Mouse (Mus musculus): ENCODE measurements around the gene Sdk1. TPM values are rescaled to one million over a fixed set of nuclear protein-coding genes. Genes with fewer than 3 reads are reported as not detected.

The Sdk1 gene
- total and polyA plus RNA-seq, 3 experiments = 0.04 to 0.87 TPM; not detected in 1

- dilution Hi-C loops (cut with MboI; ENCODE audit: extremely low pct_ligation_motif_present, extremely low pct_unique_long_range_greater_than_20kb, low sequenced_read_pairs) (no loop called here), in situ Hi-C loops (cut with MboI; ENCODE audit: low pct_ligation_motif_present, low pct_unique_long_range_greater_than_20kb, low sequenced_read_pairs) (no loop called here)
- H3K27ac ChIP-seq (ENCODE audit: insufficient read depth, low read depth) = no peak overlapping the region
- no peak for DNase-seq (ENCODE audit: extremely low read depth)
- H3K9me3 ChIP-seq (replicated peaks; ENCODE audit: low read length) = no peaks in the 10 kb centered on the region
- no peaks in the 10 kb centered on the region for H3K79me2 ChIP-seq (replicated peaks; ENCODE audit: control insufficient read depth, extremely low read depth, insufficient read depth, poor library complexity, severe bottlenecking)
- no peak overlapping the region for H3K4me2 ChIP-seq (ENCODE audit: insufficient read depth, low read depth, poor library complexity, severe bottlenecking)
- no peaks in the 10 kb centered on the region for H3K4me1 ChIP-seq (ENCODE audit: control insufficient read depth in 1 of 2, insufficient read depth in 2 of 2)
- no peaks in the 10 kb centered on the region for H3K36me3 ChIP-seq (replicated peaks in 1 of 2; ENCODE audit: control insufficient read depth in 1 of 2, insufficient read depth in 1 of 2, low read length in 1 of 2)
- no peak overlapping the region for H3K4me3 ChIP-seq (replicated peaks in 1 of 3; ENCODE audit: low read depth in 2 of 3, low read length in 2 of 3, poor library complexity in 1 of 3)
- TF ChIP-seq MYC (IDR thresholded peaks at IDR 0.05; ENCODE audit: low read depth, low read length) = no peak
- TF ChIP-seq CHD1 (IDR thresholded peaks at IDR 0.05; ENCODE audit: low read depth, low read length) = no peak
- no peak for TF ChIP-seq POLR2AphosphoS2 (IDR thresholded peaks at IDR 0.05; ENCODE audit: low read depth, low read length)
- no peak for TF ChIP-seq MAX (IDR thresholded peaks at IDR 0.05; ENCODE audit: low read length)
- TF ChIP-seq USF2 (conservative IDR thresholded peaks at IDR 0.05; ENCODE audit: low read depth, low read length) = no peak
- TF ChIP-seq RAD21 (IDR thresholded peaks at IDR 0.05; ENCODE audit: low read depth, low read length) = no peak
- no peak overlapping the region for H3K9ac ChIP-seq (ENCODE audit: insufficient read depth, low read depth)
- no peaks in the 10 kb centered on the region for H3K27me3 ChIP-seq (replicated peaks)
These were observed 552.6 kb downstream of the Sdk1 start for GRCm38 (mm10) chr5:141793926-141794325.

DNA sequence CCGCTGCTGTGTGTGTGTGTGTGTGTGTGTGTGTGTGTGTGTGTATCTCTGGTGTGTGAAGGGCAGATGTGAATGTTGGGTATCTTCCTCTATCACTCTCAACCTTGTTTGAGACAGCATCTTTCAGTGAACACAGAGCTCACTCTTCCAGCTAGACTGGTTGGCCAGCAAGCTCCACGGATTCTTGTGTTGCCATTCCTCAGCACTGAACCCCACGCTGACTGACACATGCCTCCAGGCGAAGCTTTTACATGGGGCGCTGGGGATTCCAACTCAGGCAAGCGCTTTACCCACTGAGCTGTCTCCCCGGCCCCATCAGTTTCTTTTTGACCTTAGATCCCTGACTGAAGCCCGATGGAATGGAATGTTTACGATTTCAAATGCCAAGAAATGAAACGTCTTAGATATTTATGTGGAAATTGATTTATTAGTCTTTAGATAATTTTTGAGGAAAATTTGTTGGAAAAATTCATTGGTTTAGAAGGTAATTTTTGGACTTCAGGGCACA lies 582.6 kb downstream of the Sdk1 start:
- in situ Hi-C loops (cut with MboI; ENCODE audit: low pct_ligation_motif_present, low pct_unique_long_range_greater_than_20kb, low sequenced_read_pairs) = no loop called here
- no peak for TF ChIP-seq GABPA (IDR thresholded peaks at IDR 0.05; ENCODE audit: insufficient replicate concordance, low read depth, low read length)
- no peak for TF ChIP-seq ELF1 (IDR thresholded peaks at IDR 0.05; ENCODE audit: low read depth, low read length)
- no peak for TF ChIP-seq MYC (IDR thresholded peaks at IDR 0.05; ENCODE audit: low read depth, low read length)
- TF ChIP-seq NELFE (IDR thresholded peaks at IDR 0.05; ENCODE audit: low read depth, low read length) = no peak
- TF ChIP-seq CTCF (conservative IDR thresholded peaks at IDR 0.05 in 1 of 2, IDR thresholded peaks at IDR 0.05 in 1 of 2; ENCODE audit: low read depth in 2 of 2, low read length in 2 of 2) = no peak
- no peak for TF ChIP-seq RAD21 (IDR thresholded peaks at IDR 0.05; ENCODE audit: low read depth, low read length)
- TF ChIP-seq ZC3H11A (IDR thresholded peaks at IDR 0.05; ENCODE audit: low read depth, low read length) = no peak
- no peak for TF ChIP-seq PAX5 (IDR thresholded peaks at IDR 0.05; ENCODE audit: low read length)
- TF ChIP-seq JUN (IDR thresholded peaks at IDR 0.05; ENCODE audit: insufficient read depth, low read depth, low read length) = no peak
- H3K27me3 ChIP-seq (replicated peaks) = no peaks in the 10 kb centered on the region

GRCm38 (mm10) chr5:141824739-141825379 lies 583.6 kb downstream of the Sdk1 start:
- no peak for DNase-seq (ENCODE audit: extremely low read depth)
- Histone ChIP-seq H3K9ac (ENCODE audit: insufficient read depth, low read depth) (no peak overlapping the region), H3K27ac (ENCODE audit: insufficient read depth, low read depth) (no peak overlapping the region), H3K9me3 (replicated peaks; ENCODE audit: low read length) (peaks cover 8% of the 10 kb centered on the region), H3K4me1 (ENCODE audit: control insufficient read depth in 1 of 2, insufficient read depth in 2 of 2) (no peaks in the 10 kb centered on the region), H3K4me3 (replicated peaks in 1 of 3; ENCODE audit: low read depth in 2 of 3, low read length in 2 of 3, poor library complexity in 1 of 3) (no peak overlapping the region), H3K36me3 (replicated peaks in 1 of 2; ENCODE audit: control insufficient read depth in 1 of 2, insufficient read depth in 1 of 2, low read length in 1 of 2) (no peaks in the 10 kb centered on the region), H3K79me2 (replicated peaks; ENCODE audit: control insufficient read depth, extremely low read depth, insufficient read depth, poor library complexity, severe bottlenecking) (no peaks in the 10 kb centered on the region), H3K4me2 (ENCODE audit: insufficient read depth, low read depth, poor library complexity, severe bottlenecking) (no peak overlapping the region), H3K27me3 (replicated peaks) (no peaks in the 10 kb centered on the region)
- TF ChIP-seq UBTF (IDR thresholded peaks at IDR 0.05; ENCODE audit: low read depth, low read length) = no peak
- no peak for TF ChIP-seq JUN (IDR thresholded peaks at IDR 0.05; ENCODE audit: insufficient read depth, low read depth, low read length)
- TF ChIP-seq MXI1 (IDR thresholded peaks at IDR 0.05; ENCODE audit: low read depth, low read length) = no peak
- in situ Hi-C loops (cut with MboI; ENCODE audit: low pct_ligation_motif_present, low pct_unique_long_range_greater_than_20kb, low sequenced_read_pairs) = no loop called here
- dilution Hi-C loops (cut with MboI; ENCODE audit: extremely low pct_ligation_motif_present, extremely low pct_unique_long_range_greater_than_20kb, low sequenced_read_pairs) = no loop called here

More for the DNA sequence above, 582.6 kb downstream of the Sdk1 start:
- no peak overlapping the region for H3K4me2 ChIP-seq (ENCODE audit: insufficient read depth, low read depth, poor library complexity, severe bottlenecking)
- no peak overlapping the region for H3K27ac ChIP-seq (ENCODE audit: insufficient read depth, low read depth)
- H3K36me3 ChIP-seq (replicated peaks in 1 of 2; ENCODE audit: control insufficient read depth in 1 of 2, insufficient read depth in 1 of 2, low read length in 1 of 2) = no peaks in the 10 kb centered on the region
- no peaks in the 10 kb centered on the region for H3K4me1 ChIP-seq (ENCODE audit: control insufficient read depth in 1 of 2, insufficient read depth in 2 of 2)
- no peaks in the 10 kb centered on the region for H3K79me2 ChIP-seq (replicated peaks; ENCODE audit: control insufficient read depth, extremely low read depth, insufficient read depth, poor library complexity, severe bottlenecking)
- no peak overlapping the region for H3K4me3 ChIP-seq (replicated peaks in 1 of 3; ENCODE audit: low read depth in 2 of 3, low read length in 2 of 3, poor library complexity in 1 of 3)
- peaks cover 3% of the 10 kb centered on the region for H3K9me3 ChIP-seq (replicated peaks; ENCODE audit: low read length)
- H3K9ac ChIP-seq (ENCODE audit: insufficient read depth, low read depth) = no peak overlapping the region
- DNase-seq (ENCODE audit: extremely low read depth) = no peak
- dilution Hi-C loops (cut with MboI; ENCODE audit: extremely low pct_ligation_motif_present, extremely low pct_unique_long_range_greater_than_20kb, low sequenced_read_pairs) = no loop called here

Data from CH12.LX (cell line).